21 mouse cellular contexts compared by ENCODE assay signal in genomic region chr3:85480638-85481037, GRCm38 (mm10).
A peak's percentile ranks its signal among the peaks of the same experiment; 100 is the strongest.
DNase-seq lines count a peak whose midpoint lies in the region; ATAC-seq and TF ChIP-seq lines count a peak whose summit lies in the region.
"Had no signal": no experiment of that assay in that cellular context is flagged by ENCODE, and none has a peak within 500 bp of the region (broad histone marks: within the 10 kb centered on the region; RNA-seq: fewer than 3 reads in every experiment).

No protein-coding gene starts in this region.

- H3K27me3 ChIP-seq in forebrain, postnatal 0 days (ENCODE audit: insufficient read depth, low read length), result no peaks in the 10 kb centered on the region
- H3K27me3 ChIP-seq in forebrain, embryonic 15.5 days, result no peaks in the 10 kb centered on the region
- no peaks in the 10 kb centered on the region for H3K27me3 ChIP-seq in liver, postnatal 0 days (ENCODE audit: insufficient read depth, low read length)
- H3K27me3 ChIP-seq in liver, embryonic 12.5 days (replicated peaks), result no peaks in the 10 kb centered on the region
- H3K27me3 ChIP-seq in ES-Bruce4 (ENCODE audit: control insufficient read depth, insufficient read depth, low read length, poor library complexity, severe bottlenecking), result no peaks in the 10 kb centered on the region
- H3K27me3 ChIP-seq: embryonic facial prominence, embryonic 15.5 days; forebrain, embryonic 12.5 days; heart, embryonic 15.5 days; hindbrain, embryonic 13.5 days; midbrain, embryonic 13.5 days; stomach, embryonic 15.5 days had no signal

- H3K9ac ChIP-seq in forebrain, postnatal 0 days, result no peak overlapping the region
- no peak overlapping the region for H3K9ac ChIP-seq in forebrain, embryonic 15.5 days (replicated peaks)
- no peak overlapping the region for H3K9ac ChIP-seq in liver, postnatal 0 days (replicated peaks)
- no peak overlapping the region for H3K9ac ChIP-seq in liver, embryonic 12.5 days
- H3K9ac ChIP-seq in ES-Bruce4 (ENCODE audit: low read depth, poor library complexity, severe bottlenecking), result no peak overlapping the region
- H3K9ac ChIP-seq: embryonic facial prominence, embryonic 15.5 days; forebrain, embryonic 12.5 days; heart, embryonic 15.5 days; hindbrain, embryonic 13.5 days; midbrain, embryonic 13.5 days; stomach, embryonic 15.5 days had no signal

- DNase-seq in forebrain, postnatal 0 days, result no peak
- no peak for DNase-seq in liver, postnatal 0 days
- no peak for DNase-seq in brain, embryonic 14.5 days (ENCODE audit: low read depth)
- DNase-seq in spleen, adult 12 weeks (ENCODE audit: low spot score), result no peak
- no peak for DNase-seq in layer of hippocampus, postnatal 10 days (ENCODE audit: low spot score in 2 of 2)
- DNase-seq: adrenal gland, postnatal 36 days; gastrocnemius, postnatal 14 days; kidney, adult 9 months; lung, postnatal 36 days; right cerebral cortex, postnatal 25 days had no signal

- H3K9me3 ChIP-seq in forebrain, postnatal 0 days (ENCODE audit: low read length), result no peaks in the 10 kb centered on the region
- H3K9me3 ChIP-seq in forebrain, embryonic 15.5 days, result no peaks in the 10 kb centered on the region
- no peaks in the 10 kb centered on the region for H3K9me3 ChIP-seq in liver, postnatal 0 days (ENCODE audit: low read length)
- no peaks in the 10 kb centered on the region for H3K9me3 ChIP-seq in liver, embryonic 12.5 days (replicated peaks)
- H3K9me3 ChIP-seq in ES-Bruce4 (replicated peaks; ENCODE audit: control insufficient read depth, insufficient read depth, low read length, poor library complexity, severe bottlenecking), result peaks cover 2% of the 10 kb centered on the region; the same call in 1 of the 2 replicates
- H3K9me3 ChIP-seq: embryonic facial prominence, embryonic 15.5 days; heart, embryonic 15.5 days; hindbrain, embryonic 13.5 days; midbrain, embryonic 13.5 days; stomach, embryonic 15.5 days had no signal

- no peak overlapping the region for H3K4me3 ChIP-seq in forebrain, postnatal 0 days (ENCODE audit: low read depth, low read length)
- H3K4me3 ChIP-seq in forebrain, embryonic 15.5 days, result no peak overlapping the region
- no peak overlapping the region for H3K4me3 ChIP-seq in liver, postnatal 0 days (ENCODE audit: low read depth, low read length)
- no peak overlapping the region for H3K4me3 ChIP-seq in liver, embryonic 12.5 days
- no peak overlapping the region for H3K4me3 ChIP-seq in ES-Bruce4 (ENCODE audit: low read depth, low read length)
- H3K4me3 ChIP-seq: embryonic facial prominence, embryonic 15.5 days; forebrain, embryonic 12.5 days; heart, embryonic 15.5 days; hindbrain, embryonic 13.5 days; midbrain, embryonic 13.5 days; stomach, embryonic 15.5 days had no signal

- peak; percentile 26; the same call in 1 of the 2 replicates for TF ChIP-seq CTCF in forebrain, postnatal 0 days (IDR thresholded peaks at IDR 0.05; ENCODE audit: low read depth)
- TF ChIP-seq CTCF in liver, postnatal 0 days (IDR thresholded peaks at IDR 0.05; ENCODE audit: low read depth), result peak; percentile 39; the same call in 1 of the 2 replicates
- TF ChIP-seq CTCF in ES-Bruce4 (IDR thresholded peaks at IDR 0.05; ENCODE audit: low read depth, low read length), result peak; percentile 22
- TF ChIP-seq CTCF in brain, embryonic 14.5 days (IDR thresholded peaks at IDR 0.05; ENCODE audit: borderline replicate concordance, extremely low read depth, insufficient read depth, insufficient read length), result peak; percentile 25; the same call in 1 of the 2 replicates

- no peak for ATAC-seq in forebrain, postnatal 0 days
- ATAC-seq in forebrain, embryonic 15.5 days (replicated peaks), result no peak
- no peak for ATAC-seq in liver, postnatal 0 days
- no peak for ATAC-seq in liver, embryonic 12.5 days
- ATAC-seq: activated CD4-positive, CD25-positive, alpha-beta regulatory T cell, adult 4 months; midbrain, embryonic 13.5 days had no signal

- no peaks in the 10 kb centered on the region for H3K4me1 ChIP-seq in forebrain, postnatal 0 days (ENCODE audit: insufficient read depth)
- no peaks in the 10 kb centered on the region for H3K4me1 ChIP-seq in forebrain, embryonic 15.5 days
- no peaks in the 10 kb centered on the region for H3K4me1 ChIP-seq in liver, postnatal 0 days (ENCODE audit: insufficient read depth)
- no peaks in the 10 kb centered on the region for H3K4me1 ChIP-seq in liver, embryonic 12.5 days
- no peaks in the 10 kb centered on the region for H3K4me1 ChIP-seq in ES-Bruce4 (ENCODE audit: control insufficient read depth, insufficient read depth, low read length)
- H3K4me1 ChIP-seq: embryonic facial prominence, embryonic 15.5 days; forebrain, embryonic 12.5 days; heart, embryonic 15.5 days; hindbrain, embryonic 13.5 days; midbrain, embryonic 13.5 days; stomach, embryonic 15.5 days had no signal

- no peak for TF ChIP-seq EP300 in liver, postnatal 0 days (IDR thresholded peaks at IDR 0.05; ENCODE audit: low read depth)
- TF ChIP-seq EP300 in ES-Bruce4 (IDR thresholded peaks at IDR 0.05; ENCODE audit: insufficient read depth, low read depth, low read length), result no peak

- 88% methylated on average over 1 of the region's 1 CpGs for WGBS in forebrain, postnatal 0 days
- 88% methylated on average over 1 of the region's 1 CpGs for WGBS in forebrain, embryonic 15.5 days
- 67% methylated on average over 1 of the region's 1 CpGs for WGBS in liver, postnatal 0 days (ENCODE audit: insufficient replicate concordance)
- WGBS in liver, embryonic 12.5 days (ENCODE audit: insufficient replicate concordance), result 73% methylated on average over 1 of the region's 1 CpGs

- no peak overlapping the region for H3K27ac ChIP-seq in forebrain, postnatal 0 days (ENCODE audit: low read depth, low read length)
- H3K27ac ChIP-seq in forebrain, embryonic 15.5 days (replicated peaks), result no peak overlapping the region
- H3K27ac ChIP-seq in liver, postnatal 0 days (ENCODE audit: low read depth), result no peak overlapping the region
- H3K27ac ChIP-seq in liver, embryonic 12.5 days, result no peak overlapping the region
- H3K27ac ChIP-seq in ES-Bruce4 (ENCODE audit: insufficient read depth, low read length), result no peak overlapping the region
- H3K27ac ChIP-seq: embryonic facial prominence, embryonic 15.5 days; forebrain, embryonic 12.5 days; heart, embryonic 15.5 days; hindbrain, embryonic 13.5 days; midbrain, embryonic 13.5 days; stomach, embryonic 15.5 days had no signal

- TF ChIP-seq POLR2A in ES-Bruce4 (IDR thresholded peaks at IDR 0.05; ENCODE audit: insufficient read depth, low read length), result no peak
- no peak for TF ChIP-seq POLR2A in brain, embryonic 14.5 days (IDR thresholded peaks at IDR 0.05; ENCODE audit: borderline replicate concordance, extremely low read depth, insufficient read depth, insufficient read length, poor library complexity, severe bottlenecking)

- no peak overlapping the region for H3K4me2 ChIP-seq in forebrain, postnatal 0 days (ENCODE audit: low read depth)
- no peak overlapping the region for H3K4me2 ChIP-seq in forebrain, embryonic 15.5 days (replicated peaks)
- H3K4me2 ChIP-seq in liver, postnatal 0 days (ENCODE audit: low read depth, low read length), result no peak overlapping the region
- no peak overlapping the region for H3K4me2 ChIP-seq in liver, embryonic 12.5 days
- H3K4me2 ChIP-seq: embryonic facial prominence, embryonic 15.5 days; forebrain, embryonic 12.5 days; heart, embryonic 15.5 days; hindbrain, embryonic 13.5 days; liver, embryonic 11.5 days; midbrain, embryonic 13.5 days; stomach, embryonic 15.5 days had no signal

- no peaks in the 10 kb centered on the region for H3K36me3 ChIP-seq in forebrain, postnatal 0 days (ENCODE audit: insufficient read depth)
- no peaks in the 10 kb centered on the region for H3K36me3 ChIP-seq in forebrain, embryonic 15.5 days
- H3K36me3 ChIP-seq in liver, postnatal 0 days (replicated peaks; ENCODE audit: insufficient read depth, low read length), result no peaks in the 10 kb centered on the region
- no peaks in the 10 kb centered on the region for H3K36me3 ChIP-seq in liver, embryonic 12.5 days
- H3K36me3 ChIP-seq in ES-Bruce4 (ENCODE audit: control insufficient read depth, insufficient read depth, low read length, poor library complexity, severe bottlenecking), result no peaks in the 10 kb centered on the region
- H3K36me3 ChIP-seq: embryonic facial prominence, embryonic 15.5 days; forebrain, embryonic 12.5 days; heart, embryonic 15.5 days; hindbrain, embryonic 13.5 days; midbrain, embryonic 13.5 days; stomach, embryonic 15.5 days had no signal
